ENCODE assay signal across 16 mouse cellular contexts in the genomic region with DNA sequence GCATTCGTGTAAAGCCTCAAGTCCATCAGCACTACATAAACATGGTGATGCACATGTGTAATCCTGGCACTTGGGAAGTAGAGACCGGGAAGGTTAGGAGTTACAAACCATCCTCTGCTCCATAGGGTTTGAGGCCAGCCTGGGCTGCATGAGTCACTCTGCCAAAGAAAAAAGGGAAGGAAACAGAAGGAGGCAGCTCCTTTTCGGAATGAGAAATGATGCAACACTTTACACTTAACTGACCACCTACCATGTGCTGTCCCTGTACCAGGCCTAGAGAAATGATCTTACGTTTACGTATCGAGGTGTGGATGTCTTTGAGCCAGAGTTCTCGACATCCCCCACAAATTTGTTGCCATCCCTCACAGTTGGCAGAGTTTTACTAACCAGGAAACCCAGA. TPM values are rescaled to one million over a fixed set of nuclear protein-coding genes. Genes with fewer than 3 reads are reported as not detected.
DNase-seq lines count a peak whose midpoint lies in the region; ATAC-seq and TF ChIP-seq lines count a peak whose summit lies in the region.
"Had no signal": no experiment of that assay in that cellular context is flagged by ENCODE, and none has a peak within 500 bp of the region (broad histone marks: within the 10 kb centered on the region; RNA-seq: fewer than 3 reads in every experiment).

No protein-coding gene starts in this region.

- peak overlapping the region; percentile 66 for H3K27ac ChIP-seq in liver, embryonic 13.5 days
- H3K27ac ChIP-seq in embryonic fibroblast, embryonic 13.5 days (ENCODE audit: insufficient read depth, low read length), result peak overlapping the region; percentile 41; the same call in 1 of the 2 replicates
- H3K27ac ChIP-seq: embryonic facial prominence, embryonic 10.5 days; forebrain, embryonic 10.5 days; kidney, postnatal 0 days; lung, embryonic 15.5 days; midbrain, embryonic 13.5 days; neural tube, embryonic 12.5 days had no signal

- H3K27me3 ChIP-seq in liver, embryonic 13.5 days, result no peaks in the 10 kb centered on the region
- H3K27me3 ChIP-seq: lung, embryonic 15.5 days; midbrain, embryonic 13.5 days; neural tube, embryonic 12.5 days; Patski had no signal

- TF ChIP-seq POLR2A in embryonic fibroblast, embryonic 13.5 days (IDR thresholded peaks at IDR 0.05; ENCODE audit: low read depth, low read length), result no peak

- 59% methylated on average over 7 of the region's 7 CpGs for WGBS in liver, embryonic 13.5 days (ENCODE audit: insufficient replicate concordance)

- H3K4me1 ChIP-seq in liver, embryonic 13.5 days (replicated peaks), result peaks cover 86% of the 10 kb centered on the region
- H3K4me1 ChIP-seq in embryonic fibroblast, embryonic 13.5 days (ENCODE audit: control insufficient read depth, insufficient read depth, low read length), result peaks cover 13% of the 10 kb centered on the region
- H3K4me1 ChIP-seq: neural tube, embryonic 12.5 days had no signal

- peak; percentile 50; the same call in 1 of the 2 replicates for ATAC-seq in frontal cortex, adult (ENCODE audit: low TSS enrichment)
- ATAC-seq in liver, embryonic 13.5 days (ENCODE audit: low read depth), result no peak
- peak; percentile 47 for ATAC-seq in neutrophil, adult 5-6 weeks (ENCODE audit: extremely low read depth, insufficient number of reproducible peaks, low FRiP score, poor library complexity, severe bottlenecking)
- ATAC-seq: midbrain, embryonic 13.5 days; Patski had no signal

- no peak overlapping the region for H3K9ac ChIP-seq in liver, embryonic 13.5 days
- H3K9ac ChIP-seq: lung, embryonic 15.5 days; midbrain, embryonic 13.5 days; neural tube, embryonic 12.5 days had no signal

- no peaks in the 10 kb centered on the region for H3K9me3 ChIP-seq in liver, embryonic 13.5 days (replicated peaks)
- H3K9me3 ChIP-seq: embryonic facial prominence, embryonic 10.5 days; forebrain, embryonic 10.5 days; lung, embryonic 15.5 days; midbrain, embryonic 13.5 days; neural tube, embryonic 12.5 days had no signal

- H3K4me3 ChIP-seq in liver, embryonic 13.5 days (replicated peaks), result no peak overlapping the region
- no peak overlapping the region for H3K4me3 ChIP-seq in embryonic fibroblast, embryonic 13.5 days (ENCODE audit: insufficient read depth, low read length)
- H3K4me3 ChIP-seq: embryonic facial prominence, embryonic 10.5 days; forebrain, embryonic 10.5 days; lung, embryonic 15.5 days; midbrain, embryonic 13.5 days; neural tube, embryonic 12.5 days had no signal

- no peak for TF ChIP-seq CTCF in embryonic fibroblast, embryonic 13.5 days (IDR thresholded peaks at IDR 0.05; ENCODE audit: borderline replicate concordance, insufficient read depth, low read length)

- peaks cover 20% of the 10 kb centered on the region for H3K36me3 ChIP-seq in liver, embryonic 13.5 days
- H3K36me3 ChIP-seq: embryonic facial prominence, embryonic 10.5 days; lung, embryonic 15.5 days; midbrain, embryonic 13.5 days; neural tube, embryonic 12.5 days had no signal

- DNase-seq in frontal cortex, postnatal 25 days (ENCODE audit: low spot score in 2 of 2), result no peak
- DNase-seq in liver, embryonic 13.5 days, result no peak
- DNase-seq in liver, result no peak
- no peak for DNase-seq in right cerebral cortex, postnatal 4 days
- no peak for DNase-seq in adrenal gland, postnatal 25 days
- DNase-seq: cerebellum, adult 18-20 months had no signal

- no peak overlapping the region for H3K4me2 ChIP-seq in liver, embryonic 13.5 days
- H3K4me2 ChIP-seq: lung, embryonic 15.5 days; midbrain, embryonic 13.5 days; neural tube, embryonic 12.5 days had no signal

RNA-seq across cellular contexts. Expression of a gene that starts 28.3 kb away (rescaled TPM):
- polyA plus RNA-seq in liver, embryonic 13.5 days (2015; fragmentation: Nextera tagmentation; extraction: Ambion mirVana), result 51.8 and 56.8 TPM in 2 replicates
- 77.2 and 93.4 TPM in 2 replicates for polyA plus RNA-seq in embryonic fibroblast, embryonic 13.5 days (2011; ENCODE audit: insufficient read length, low read depth, missing spikeins)
- 318 and 340 TPM in 2 replicates for total RNA-seq in neutrophil, adult 5-6 weeks (2017)
- total RNA-seq in adrenal gland, postnatal 25 days (2021), result 110 and 126 TPM in 2 replicates

RNA-seq across cellular contexts. Expression of a gene that starts 41.4 kb away (rescaled TPM):
- 24.3 and 28.6 TPM in 2 replicates for polyA plus RNA-seq in liver, embryonic 13.5 days (2015; fragmentation: Nextera tagmentation; extraction: Ambion mirVana)
- polyA plus RNA-seq in embryonic fibroblast, embryonic 13.5 days (2011; ENCODE audit: insufficient read length, low read depth, missing spikeins), result 30.0 and 35.8 TPM in 2 replicates
- total RNA-seq in neutrophil, adult 5-6 weeks (2017), result 19.4 and 22.7 TPM in 2 replicates
- 17.0 and 25.1 TPM in 2 replicates for total RNA-seq in adrenal gland, postnatal 25 days (2021)

RNA-seq across cellular contexts. Expression of a gene that starts 57.0 kb away (rescaled TPM):
- 36.9 and 38.5 TPM in 2 replicates for polyA plus RNA-seq in liver, embryonic 13.5 days (2015; fragmentation: Nextera tagmentation; extraction: Ambion mirVana)
- 29.6 and 32.1 TPM in 2 replicates for polyA plus RNA-seq in embryonic fibroblast, embryonic 13.5 days (2011; ENCODE audit: insufficient read length, low read depth, missing spikeins)
- 4.4 and 5.3 TPM in 2 replicates for total RNA-seq in neutrophil, adult 5-6 weeks (2017)
- total RNA-seq in adrenal gland, postnatal 25 days (2021), result 26.8 and 37.1 TPM in 2 replicates
